Mouse (Mus musculus) gonadal fat pad, adult 2 months (tissue): ENCODE measurements around the gene Sirt6. TPM values are rescaled to one million over a fixed set of nuclear protein-coding genes. Genes with fewer than 3 reads are reported as not detected.
"Not testable (repeated sequence)": the region's sequence is repeated elsewhere in the genome, so short reads cannot be mapped to it uniquely, and the experiment has no call there.

Source experiments
- DNase-seq: peaks from one replicate; pipeline ENCODE4 v3.0.0-alpha.2; 2012; ENCODE audit warnings: low read depth
- polyA plus RNA-seq: library from polyadenylated mRNA; depleted of rRNA; stranded (reverse); fragments of >200 nt; gene quantifications from 2 replicates; pipeline ENCODE4 v1.2.3, GENCODE M21; 2012; rRNA removed

Gene Sirt6
- 27.7 and 28.5 TPM in 2 replicates for polyA plus RNA-seq

GRCm38 (mm10) chr10:81626994-81627835, at the start of gene Sirt6:
Gene Sirt6 (minus strand): TSS chr10:81627797.
- peak; percentile 61 for DNase-seq

DNA sequence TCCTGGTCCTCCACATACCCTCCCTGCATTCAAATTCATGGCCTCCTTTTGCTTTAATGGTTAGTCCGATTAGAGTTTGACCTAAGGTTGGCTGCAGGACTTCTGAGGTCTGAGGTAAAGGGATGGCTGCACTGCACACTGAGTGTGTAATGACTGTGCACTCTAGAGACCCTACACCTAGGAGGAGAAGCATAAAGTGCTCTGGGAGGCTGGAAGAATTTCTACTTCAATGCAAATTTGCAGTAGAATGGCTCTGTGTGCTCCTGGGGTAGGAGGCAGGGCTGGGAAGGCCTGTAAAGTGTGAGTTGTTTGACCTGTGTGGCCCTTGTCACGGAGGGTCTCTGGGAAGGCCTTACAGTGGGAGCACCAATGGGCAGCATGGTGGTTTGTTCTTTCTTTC, 28.6 kb upstream of the Sirt6 start:
- no peak for DNase-seq

DNA sequence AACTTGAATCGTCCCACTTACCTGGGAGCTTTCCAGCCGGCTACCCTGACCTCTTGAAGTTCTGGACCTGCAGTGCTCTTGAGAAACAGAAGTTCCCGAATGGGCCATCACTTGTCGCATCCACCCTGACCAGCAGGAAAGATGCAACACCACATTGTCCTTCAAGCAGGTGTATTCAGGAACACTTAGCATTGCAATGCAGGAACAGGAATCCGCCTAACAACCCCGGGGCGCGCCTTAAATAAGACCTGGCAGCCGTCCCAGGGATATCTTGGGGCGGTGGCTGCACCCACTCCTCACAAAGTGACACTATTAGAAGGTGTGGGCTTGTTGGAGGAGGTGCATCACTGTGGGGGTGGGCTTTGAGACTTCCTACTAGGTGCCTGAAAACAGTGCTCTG, 27.6 kb upstream of the Sirt6 start:
- no peak for DNase-seq

- not testable (repeated sequence) for DNase-seq
Measured at GRCm38 (mm10) chr10:81648803-81649775, 21.5 kb upstream of the Sirt6 start, which contains the start of gene Gm10778. Gene Gm10778 (plus strand): TSS chr10:81649059.

GRCm38 (mm10) chr10:81646015-81646555, 18.5 kb upstream of the Sirt6 start:
- DNase-seq = no peak

- no peak for DNase-seq
Measured at GRCm38 (mm10) chr10:81645391-81645790, 17.8 kb upstream of the Sirt6 start.

GRCm38 (mm10) chr10:81644716-81645115, 17.1 kb upstream of the Sirt6 start:
- DNase-seq = no peak

DNA sequence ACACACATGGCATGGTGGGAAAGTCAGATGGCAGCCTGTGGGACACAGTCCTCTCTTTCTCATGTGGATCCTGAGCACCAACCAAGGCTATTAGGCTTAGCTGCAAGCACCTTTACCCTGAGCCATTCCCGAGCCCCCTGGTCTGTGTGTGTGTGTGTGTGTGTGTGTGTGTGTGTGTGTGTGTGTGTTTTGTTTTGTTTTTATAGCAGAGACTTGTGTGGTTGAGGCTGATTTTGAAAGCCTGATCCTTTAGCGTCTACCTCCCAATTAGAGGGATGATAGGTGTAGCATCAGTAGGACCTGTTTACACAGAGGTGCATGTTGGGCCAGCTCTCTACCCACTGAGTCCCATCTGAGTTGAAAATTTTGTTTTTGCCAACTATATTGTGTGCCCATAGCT, 16.6 kb upstream of the Sirt6 start:
- DNase-seq = no peak

DNA sequence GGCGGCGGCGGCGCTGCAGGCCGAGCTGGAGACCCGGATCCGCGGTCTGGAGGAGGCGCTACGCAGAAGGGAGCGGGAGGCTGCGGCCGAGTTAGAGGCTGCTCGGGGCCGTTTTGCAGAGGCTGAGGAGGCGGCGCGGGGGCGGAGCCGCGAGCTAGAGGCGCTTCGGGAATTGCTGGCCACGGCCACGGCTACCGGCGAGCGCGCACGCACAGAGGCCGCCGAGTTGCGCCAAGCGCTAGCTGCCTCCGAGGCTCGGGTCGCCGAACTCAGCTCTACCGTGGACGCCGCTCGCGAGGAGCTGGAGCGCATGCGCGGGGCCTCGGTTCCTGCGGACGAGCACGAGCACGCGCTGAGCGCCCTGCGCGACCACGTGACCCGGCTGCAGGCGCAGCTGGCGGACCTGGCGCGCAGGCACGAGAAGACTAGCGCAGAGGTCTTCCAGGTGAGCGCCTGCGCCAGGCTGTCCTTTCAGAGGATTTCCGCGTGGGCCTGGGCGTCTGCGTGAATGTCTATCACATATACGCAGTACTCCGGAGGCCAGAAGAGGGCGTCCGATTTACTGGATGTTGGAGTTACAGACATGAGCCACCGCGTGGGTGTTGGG, 16.0 kb upstream of the Sirt6 start:
- DNase-seq = peak; percentile 55

- no peak for DNase-seq
Measured at GRCm38 (mm10) chr10:81642648-81643448, 15.3 kb upstream of the Sirt6 start.

GRCm38 (mm10) chr10:81641978-81642647, 14.5 kb upstream of the Sirt6 start:
- no peak for DNase-seq

DNA sequence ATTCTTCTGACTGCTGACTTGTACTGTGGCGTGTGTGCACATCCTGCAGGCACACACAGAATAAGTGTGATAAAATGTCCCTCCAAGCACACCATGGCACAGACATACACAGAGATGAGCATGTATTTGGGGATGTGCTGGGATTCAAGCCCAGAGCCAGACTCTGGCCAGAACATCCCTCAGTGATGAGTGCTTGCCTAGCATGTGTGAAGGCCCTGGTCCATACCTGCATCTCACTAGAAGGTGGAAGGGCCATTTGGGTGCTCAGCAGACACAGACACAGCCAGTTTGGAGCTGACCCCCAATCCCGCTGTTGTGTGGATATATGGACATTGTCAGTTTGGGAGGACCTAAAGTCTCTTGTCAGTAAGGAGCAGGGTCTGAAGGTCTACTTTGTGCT, 14.0 kb upstream of the Sirt6 start:
- DNase-seq = no peak

GRCm38 (mm10) chr10:81640825-81641224, 13.2 kb upstream of the Sirt6 start:
- DNase-seq = not testable (repeated sequence)

DNA sequence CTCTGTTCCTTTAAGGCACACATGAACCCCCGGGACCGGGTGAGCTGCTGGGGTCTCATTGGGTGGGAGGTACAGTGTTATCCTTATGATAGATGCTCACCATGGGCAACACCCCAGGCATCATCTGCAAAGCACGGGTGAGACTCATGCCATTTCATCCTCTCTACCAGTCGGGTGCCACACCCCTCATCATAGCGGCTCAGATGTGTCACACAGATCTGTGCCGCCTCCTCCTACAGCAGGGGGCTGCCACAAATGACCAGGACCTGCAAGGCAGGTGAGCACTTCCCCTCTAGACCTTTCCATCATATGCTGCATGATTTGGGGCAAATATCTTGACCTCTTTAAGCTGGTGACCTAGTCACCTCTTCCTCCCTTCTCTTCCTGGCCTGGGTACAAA, 10.5 kb upstream of the Sirt6 start:
- DNase-seq = no peak

- DNase-seq = no peak
Measured at GRCm38 (mm10) chr10:81636338-81636737, 8.7 kb upstream of the Sirt6 start.

DNA sequence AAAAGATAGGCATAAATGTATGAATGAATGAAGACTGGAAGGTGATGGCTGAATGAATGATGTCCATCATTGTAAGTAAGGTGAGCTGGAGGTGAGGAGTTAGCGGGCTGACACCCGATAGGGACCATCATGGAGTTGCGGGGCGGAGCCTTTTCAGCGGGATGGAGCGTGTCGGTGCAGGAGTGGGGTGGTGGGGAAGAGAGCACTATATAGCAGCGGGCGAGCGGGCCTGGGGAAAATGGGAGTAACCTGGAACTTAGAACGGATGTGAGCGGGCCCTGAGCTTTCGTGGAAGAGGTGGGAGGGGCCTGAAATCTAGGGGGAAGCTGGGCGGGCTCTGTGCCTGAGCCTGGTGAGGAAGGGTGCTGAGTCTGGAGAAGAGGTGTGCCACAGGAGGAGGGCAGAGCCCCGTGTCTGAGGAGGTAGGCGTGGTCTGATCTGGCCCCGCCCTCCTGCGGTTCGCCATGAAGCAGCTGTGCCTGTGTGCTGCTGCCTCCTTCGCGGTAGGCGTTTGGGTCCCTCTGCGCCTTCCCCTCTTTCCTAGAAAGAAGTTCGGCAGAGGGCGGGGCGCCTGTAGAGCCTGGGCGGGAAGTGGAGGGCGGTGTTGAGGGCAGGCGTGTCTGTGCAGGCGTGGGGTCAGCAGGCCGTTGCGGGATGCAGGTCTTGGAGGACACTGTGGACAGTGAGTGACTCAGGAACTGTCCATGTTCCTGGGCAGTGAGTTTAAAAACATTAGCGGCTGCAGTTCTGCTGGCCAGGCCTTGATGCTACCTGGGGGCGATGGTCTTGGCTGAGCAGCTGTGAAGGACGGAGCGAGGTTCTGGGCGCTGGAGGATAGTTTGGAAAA, 5.9 kb upstream of the Sirt6 start:
- DNase-seq = no peak

- no peak for DNase-seq
Measured at GRCm38 (mm10) chr10:81628390-81628789, 793 bp upstream of the Sirt6 start, which contains the start of gene Ankrd24. Gene Ankrd24 (plus strand): TSS chr10:81628540.

- DNase-seq = no peak
Measured at GRCm38 (mm10) chr10:81627836-81628220, 231 bp upstream of the Sirt6 start.
